Comparison of ENCODE assay signal across 10 mouse cellular contexts in the genomic region with DNA sequence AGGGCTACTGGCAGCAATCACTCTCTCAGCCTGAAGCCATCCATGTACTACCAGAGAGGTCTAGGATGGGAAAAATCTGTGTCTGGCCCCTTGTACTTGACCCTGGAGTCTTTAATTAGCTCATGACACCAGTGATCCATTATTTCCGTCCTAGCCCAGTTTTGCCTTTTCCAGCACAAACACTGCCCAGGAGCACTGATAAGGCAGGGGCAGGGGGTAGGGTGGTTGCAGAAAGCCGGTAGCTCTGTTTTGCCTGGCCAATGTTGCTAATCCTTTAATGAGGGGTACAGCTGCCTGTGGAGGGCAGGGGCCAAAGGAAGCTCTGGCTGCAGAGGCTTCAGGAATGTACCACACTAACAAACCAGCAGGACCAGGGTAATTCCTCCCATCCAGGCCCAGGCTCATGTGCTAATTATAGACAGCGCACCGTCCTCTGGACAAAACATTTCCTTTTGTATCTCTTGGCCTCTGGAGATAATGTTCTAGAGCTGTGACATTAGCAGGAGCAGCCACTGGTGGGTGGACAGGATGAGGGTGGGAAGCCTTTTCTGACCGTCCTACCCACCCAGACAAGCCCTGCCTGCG.
A peak's percentile ranks its signal among the peaks of the same experiment; 100 is the strongest.
DNase-seq lines count a peak whose midpoint lies in the region; ATAC-seq lines count a peak whose summit lies in the region.
"Had no signal": no experiment of that assay in that cellular context is flagged by ENCODE, and none has a peak within 500 bp of the region (broad histone marks: within the 10 kb centered on the region; RNA-seq: fewer than 3 reads in every experiment).

No protein-coding gene starts in this region.

- no peaks in the 10 kb centered on the region for H3K36me3 ChIP-seq in liver, embryonic 15.5 days (replicated peaks)
- no peaks in the 10 kb centered on the region for H3K36me3 ChIP-seq in hindbrain, embryonic 13.5 days
- H3K36me3 ChIP-seq in forebrain, embryonic 12.5 days (replicated peaks) = no peaks in the 10 kb centered on the region

- no peak overlapping the region for H3K9ac ChIP-seq in liver, embryonic 15.5 days
- H3K9ac ChIP-seq in hindbrain, embryonic 13.5 days = no peak overlapping the region
- no peak overlapping the region for H3K9ac ChIP-seq in forebrain, embryonic 12.5 days

- H3K4me1 ChIP-seq in liver, embryonic 15.5 days (replicated peaks) = no peaks in the 10 kb centered on the region
- H3K4me1 ChIP-seq in hindbrain, embryonic 13.5 days (replicated peaks) = peaks cover 27% of the 10 kb centered on the region
- H3K4me1 ChIP-seq in forebrain, embryonic 12.5 days = peaks cover 11% of the 10 kb centered on the region

- no peak overlapping the region for H3K27ac ChIP-seq in liver, embryonic 15.5 days (replicated peaks)
- no peak overlapping the region for H3K27ac ChIP-seq in hindbrain, embryonic 13.5 days
- H3K27ac ChIP-seq in forebrain, embryonic 12.5 days = no peak overlapping the region

- 29% methylated on average over 6 of the region's 6 CpGs for WGBS in liver, embryonic 15.5 days (ENCODE audit: insufficient replicate concordance)
- WGBS in hindbrain, embryonic 13.5 days = 66% methylated on average over 6 of the region's 6 CpGs
- 46% methylated on average over 6 of the region's 6 CpGs for WGBS in forebrain, embryonic 12.5 days

- peak; percentile 36 for DNase-seq in embryo, embryonic 10.5 days (ENCODE audit: low spot score)
- DNase-seq in heart, adult 8-10 months (ENCODE audit: low spot score) = peak; percentile 45
- peak; percentile 46 to 58 for DNase-seq in kidney, adult 8-10 months
- no peak for DNase-seq in left cerebral cortex, adult 11 months (ENCODE audit: low spot score)
- DNase-seq in spleen, postnatal 14 days (ENCODE audit: low spot score in 2 of 2) = no peak
- DNase-seq: cerebellum, postnatal 14 days had no signal

- no peak overlapping the region for H3K4me2 ChIP-seq in liver, embryonic 15.5 days
- no peak overlapping the region for H3K4me2 ChIP-seq in hindbrain, embryonic 13.5 days
- H3K4me2 ChIP-seq in forebrain, embryonic 12.5 days = no peak overlapping the region
- H3K4me2 ChIP-seq: midbrain, embryonic 11.5 days had no signal

- no peak overlapping the region for H3K4me3 ChIP-seq in liver, embryonic 15.5 days (replicated peaks)
- H3K4me3 ChIP-seq in hindbrain, embryonic 13.5 days = no peak overlapping the region
- H3K4me3 ChIP-seq in forebrain, embryonic 12.5 days (replicated peaks) = no peak overlapping the region

- no peaks in the 10 kb centered on the region for H3K9me3 ChIP-seq in liver, embryonic 15.5 days (replicated peaks)
- no peaks in the 10 kb centered on the region for H3K9me3 ChIP-seq in hindbrain, embryonic 13.5 days
- no peaks in the 10 kb centered on the region for H3K9me3 ChIP-seq in forebrain, embryonic 12.5 days

- no peaks in the 10 kb centered on the region for H3K27me3 ChIP-seq in liver, embryonic 15.5 days
- peaks cover 6% of the 10 kb centered on the region; the same call in 1 of the 2 replicates for H3K27me3 ChIP-seq in hindbrain, embryonic 13.5 days
- no peaks in the 10 kb centered on the region for H3K27me3 ChIP-seq in forebrain, embryonic 12.5 days

- peak; percentile 54 for ATAC-seq in liver, embryonic 15.5 days (ENCODE audit: insufficient read depth)
- no peak for ATAC-seq in hindbrain, embryonic 13.5 days (ENCODE audit: low FRiP score)
- ATAC-seq in forebrain, embryonic 12.5 days (ENCODE audit: low FRiP score) = no peak

Comparison
In these comparisons a context has a peak if more than half of its experiments do, and no peak if none do; other contexts are left out.
1. DNase-seq: peak in embryo, embryonic 10.5 days (single experiment), heart, adult 8-10 months (single experiment) and kidney, adult 8-10 months (2 of 2); none in left cerebral cortex, adult 11 months (single experiment) and spleen, postnatal 14 days (0 of 2).